Mouse (Mus musculus): ENCODE results near the gene Slc22a19. TPM values are rescaled to one million over a fixed set of nuclear protein-coding genes. Genes with fewer than 3 reads are reported as not detected.

The Slc22a19 gene
- 0.09 TPM in 1 of 2 replicates, not detected in the other for polyA plus RNA-seq (2012; rRNA removed)

GRCm38 (mm10) chr19:7711148-7711547, at the start of gene Slc22a19:
Gene Slc22a19, minus strand, starts transcription at chr19:7711310.

Other genes starting within 250 kb of the Slc22a19 start
- gene Rtn3, start 228.0 kb downstream of the Slc22a19 start, polyA plus RNA-seq (2012; rRNA removed), result 556 and 583 TPM in 2 replicates
- 14.6 and 15.6 TPM in 2 replicates for gene Atl3, start 217.3 kb downstream of the Slc22a19 start, polyA plus RNA-seq (2012; rRNA removed)
- gene Pla2g16, start 153.9 kb downstream of the Slc22a19 start, polyA plus RNA-seq (2012; rRNA removed), result 4.5 and 5.5 TPM in 2 replicates
- 0.54 and 0.57 TPM in 2 replicates for gene Lgals12, start 104.1 kb downstream of the Slc22a19 start, polyA plus RNA-seq (2012; rRNA removed)
- 0.09 and 0.11 TPM in 2 replicates for gene Hrasls5, start 98.8 kb downstream of the Slc22a19 start, polyA plus RNA-seq (2012; rRNA removed)
- not detected in 2 replicates for gene Slc22a26, start 91.4 kb upstream of the Slc22a19 start, polyA plus RNA-seq (2012; rRNA removed)

All from central nervous system, embryonic 18 days (tissue).